Mouse (Mus musculus) liver, postnatal 0 days (tissue): Measurements from ENCODE around the gene Adarb1. TPM values are rescaled to one million over a fixed set of nuclear protein-coding genes. Genes with fewer than 3 reads are reported as not detected.

Experiments used
- ATAC-seq: fragments of 200-750 bp; cut with Nextera tagmentation; 2 replicates; pipeline ENCODE4 v1.8.0; 2017; ENCODE audit warnings: mild to moderate bottlenecking, moderate library complexity
- DNase-seq: peaks from one replicate; pipeline ENCODE4 v3.0.0-alpha.2; 2016
- H3K27ac ChIP-seq: fragments of 300-500 bp; sonication (generic); 2 replicates; pipeline ENCODE4 v1.5.1; 2014; ENCODE audit warnings: antibody characterized with exemption, moderate library complexity, mild to moderate bottlenecking, low read depth
- H3K27me3 ChIP-seq: fragments of 300-500 bp; sonication (generic); 2 replicates; pipeline ENCODE4 v1.6.1; 2014; ENCODE audit warnings: low read length, control low read depth, mixed read lengths; ENCODE audit not compliant: insufficient read depth
- H3K36me3 ChIP-seq: fragments of 300-500 bp; sonication (generic); replicated peaks from 2 replicates; pipeline ENCODE4 v1.6.1; 2014; ENCODE audit warnings: mild to moderate bottlenecking, control low read depth, low read length, moderate library complexity, mixed read lengths; ENCODE audit not compliant: insufficient read depth
- H3K4me1 ChIP-seq: fragments of 300-500 bp; sonication (generic); 2 replicates; pipeline ENCODE4 v1.6.1; 2014; ENCODE audit warnings: antibody characterized with exemption, mild to moderate bottlenecking, control low read depth; ENCODE audit not compliant: insufficient read depth
- H3K4me2 ChIP-seq: fragments of 300-500 bp; sonication (generic); 2 replicates; pipeline ENCODE4 v1.6.1; 2014; ENCODE audit warnings: low read depth, mild to moderate bottlenecking, low read length, moderate library complexity, mixed read lengths
- H3K4me3 ChIP-seq: fragments of 300-500 bp; sonication (generic); 2 replicates; pipeline ENCODE4 v1.5.1; 2014; ENCODE audit warnings: low read depth, low read length
- H3K9ac ChIP-seq: fragments of 300-500 bp; sonication (generic); replicated peaks from 2 replicates; pipeline ENCODE4 v1.6.1; 2014; ENCODE audit warnings: mild to moderate bottlenecking, moderate library complexity
- H3K9me3 ChIP-seq: fragments of 300-500 bp; sonication (generic); 2 replicates; pipeline ENCODE4 v1.6.1; 2016; ENCODE audit warnings: mild to moderate bottlenecking, control low read depth, low read length, mixed read lengths
- CTCF ChIP-seq: sonication (generic); IDR thresholded peaks from 2 replicates; pipeline ENCODE4 v1.5.1; 2016; ENCODE audit warnings: antibody characterized with exemption, low read depth
- EP300 ChIP-seq: IDR thresholded peaks from 2 replicates; pipeline ENCODE4 v1.6.1; 2016; ENCODE audit warnings: antibody characterized with exemption, low read depth, mild to moderate bottlenecking
- WGBS: fragments of 180-500 bp; shearing (Covaris S2); extraction: QIAGEN DNeasy Blood & Tissue Kit; methylation state at CpG from one replicate; pipeline ENCODE4 v1.1.7; 2014; ENCODE audit not compliant: insufficient replicate concordance; 5-methylcytosine and 5-hydroxymethylcytosine counted together
- polyA plus RNA-seq: library from polyadenylated mRNA; unstranded; fragments of >200 nt; fragmentation: Nextera tagmentation; extraction: Ambion mirVana; gene quantifications from 2 replicates; pipeline ENCODE4 v1.2.1, GENCODE M21; 2015

Gene Adarb1
- polyA plus RNA-seq, 1 experiment from 2014 or later, result 1.8 TPM

DNA sequence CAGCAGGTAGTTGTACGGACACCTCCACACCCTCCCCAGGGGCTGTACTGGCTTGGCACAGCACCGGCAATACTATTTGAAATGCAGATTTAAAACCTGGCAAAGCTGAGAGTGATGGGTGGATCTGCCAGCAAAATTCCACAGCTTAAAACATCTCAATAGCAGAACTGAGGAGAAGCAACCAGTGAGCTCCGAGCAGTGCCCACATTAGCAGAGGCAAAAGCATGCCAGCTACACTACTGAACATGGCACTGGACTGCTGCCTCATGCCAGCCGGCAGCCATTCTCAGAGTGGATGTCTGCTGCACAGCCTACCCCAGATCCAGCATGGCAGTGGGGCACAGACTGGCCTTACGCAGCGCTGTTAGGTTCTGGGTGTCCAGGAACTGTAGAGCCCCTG, 93.4 kb downstream of the Adarb1 start:
- Histone ChIP-seq H3K4me1 (no peaks in the 10 kb centered on the region), H3K27me3 (no peaks in the 10 kb centered on the region), H3K36me3 (no peaks in the 10 kb centered on the region), H3K4me3 (no peak overlapping the region), H3K9me3 (no peaks in the 10 kb centered on the region), H3K27ac (no peak overlapping the region), H3K9ac (no peak overlapping the region), H3K4me2 (no peak overlapping the region)
- ATAC-seq (no peak), DNase-seq (no peak)
- TF ChIP-seq CTCF (no peak), EP300 (no peak)
- WGBS, result 85% methylated on average over 6 of the region's 6 CpGs

DNA sequence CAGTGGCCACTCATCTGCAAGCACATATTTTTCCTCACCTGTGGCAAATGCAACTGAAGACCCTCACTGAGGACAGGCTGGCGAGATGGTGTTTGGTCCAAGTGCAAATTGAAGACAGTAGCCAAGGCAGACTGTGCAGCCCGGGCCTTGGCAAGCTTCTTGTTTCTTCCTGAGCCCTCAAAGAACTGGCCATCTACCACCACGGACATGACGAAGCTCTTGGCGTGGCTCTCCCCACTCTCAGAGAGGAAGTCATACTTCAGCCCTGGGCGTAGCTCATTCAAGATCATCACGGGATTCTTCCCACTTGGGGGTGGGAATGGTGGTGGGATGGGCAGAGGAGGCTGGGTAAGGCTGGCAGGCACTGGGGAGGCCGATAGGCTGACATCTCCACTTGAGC, 96.5 kb downstream of the Adarb1 start:
- DNase-seq, result no peak
- TF ChIP-seq EP300 (no peak), CTCF (no peak)
- Histone ChIP-seq H3K4me3 (no peak overlapping the region), H3K9ac (no peak overlapping the region), H3K4me1 (no peaks in the 10 kb centered on the region), H3K36me3 (no peaks in the 10 kb centered on the region), H3K27me3 (no peaks in the 10 kb centered on the region), H3K4me2 (no peak overlapping the region), H3K9me3 (no peaks in the 10 kb centered on the region), H3K27ac (no peak overlapping the region)
- 65% methylated on average over 8 of the region's 8 CpGs for WGBS
- ATAC-seq, result no peak

DNA sequence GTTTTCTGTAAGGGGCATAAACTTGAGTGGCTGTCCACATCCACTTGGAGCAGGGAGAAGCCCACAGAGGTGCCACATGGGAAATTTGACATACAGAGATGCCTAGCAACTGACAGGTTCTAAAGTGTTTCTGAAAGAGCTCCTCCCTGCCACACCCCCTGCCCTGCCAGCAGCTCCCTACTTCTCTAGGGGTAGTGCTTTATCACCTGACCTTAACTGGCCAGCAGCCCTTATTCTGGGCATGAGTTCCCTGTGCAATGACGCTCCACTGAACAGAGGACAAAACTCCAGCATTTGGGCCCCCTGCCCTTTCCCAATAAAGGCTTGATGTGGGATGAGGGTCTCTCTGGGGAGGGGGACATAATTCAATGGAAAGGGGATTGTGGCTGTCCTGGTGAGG, 97.1 kb downstream of the Adarb1 start:
- 77% methylated on average over 1 of the region's 1 CpGs for WGBS
- TF ChIP-seq EP300, result no peak
- no peak for TF ChIP-seq CTCF
- no peak for ATAC-seq
- Histone ChIP-seq H3K9me3 (no peaks in the 10 kb centered on the region), H3K27me3 (no peaks in the 10 kb centered on the region), H3K27ac (no peak overlapping the region), H3K36me3 (no peaks in the 10 kb centered on the region), H3K9ac (no peak overlapping the region), H3K4me1 (no peaks in the 10 kb centered on the region), H3K4me3 (no peak overlapping the region), H3K4me2 (no peak overlapping the region)
- DNase-seq, result no peak

DNA sequence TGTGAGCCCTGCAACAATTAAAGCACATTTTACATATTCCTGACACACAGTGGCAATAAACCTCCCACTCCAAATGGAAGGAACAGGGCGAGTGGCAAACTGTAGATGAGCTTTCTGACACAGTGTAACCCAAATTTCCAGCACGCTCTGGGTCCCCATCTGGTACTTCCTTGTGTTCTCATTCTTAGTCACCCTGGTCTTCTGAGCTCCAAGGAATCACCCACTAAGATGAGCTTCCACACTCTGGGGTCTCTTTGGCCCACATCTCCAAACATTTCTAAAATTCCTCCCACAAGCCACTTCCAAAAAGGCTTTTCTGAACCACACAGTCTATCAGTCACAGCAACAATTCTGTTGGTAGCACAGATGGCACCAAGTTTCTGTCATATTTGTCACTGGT, 102.4 kb downstream of the Adarb1 start:
- no peaks in the 10 kb centered on the region for H3K4me1 ChIP-seq
- H3K36me3 ChIP-seq, result no peaks in the 10 kb centered on the region
- H3K4me3 ChIP-seq, result no peak overlapping the region
- H3K9ac ChIP-seq, result no peak overlapping the region
- no peaks in the 10 kb centered on the region for H3K27me3 ChIP-seq
- no peaks in the 10 kb centered on the region for H3K9me3 ChIP-seq
- no peak for ATAC-seq
- TF ChIP-seq EP300, result no peak
- no peak for TF ChIP-seq CTCF
- H3K4me2 ChIP-seq, result no peak overlapping the region
- H3K27ac ChIP-seq, result no peak overlapping the region
- WGBS, result 81% methylated on average over 2 of the region's 2 CpGs
- DNase-seq, result no peak

DNA sequence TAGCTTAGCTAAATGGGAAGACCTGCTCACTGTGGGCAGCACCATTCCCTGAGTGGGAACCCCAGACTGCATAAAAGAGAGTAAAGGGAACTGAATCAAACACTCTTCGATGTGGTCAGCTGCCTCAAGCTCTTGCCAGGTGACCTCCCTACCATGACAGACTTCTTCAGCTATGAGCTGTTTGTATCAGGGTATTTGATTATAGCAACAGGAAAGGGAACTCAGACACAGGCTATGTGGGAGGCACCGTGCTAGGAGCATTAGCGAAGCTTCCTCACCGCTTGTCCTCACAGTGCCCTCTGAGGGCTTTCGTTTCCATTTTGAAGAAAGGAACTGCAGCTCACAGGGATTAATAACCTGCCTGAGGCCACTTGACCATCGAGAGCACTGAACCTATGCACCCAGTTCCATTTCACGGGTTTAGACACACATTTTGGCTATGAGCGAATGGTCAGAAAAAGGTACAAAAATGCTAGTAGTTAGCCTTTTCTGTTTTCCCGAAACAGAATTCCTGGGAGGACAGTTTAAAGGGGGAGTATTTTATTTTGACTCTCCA, 103.3 kb downstream of the Adarb1 start:
- Histone ChIP-seq H3K9ac (no peak overlapping the region), H3K9me3 (no peaks in the 10 kb centered on the region), H3K4me1 (no peaks in the 10 kb centered on the region), H3K27me3 (no peaks in the 10 kb centered on the region), H3K4me2 (no peak overlapping the region), H3K36me3 (no peaks in the 10 kb centered on the region), H3K27ac (no peak overlapping the region), H3K4me3 (no peak overlapping the region)
- ATAC-seq (no peak), DNase-seq (no peak)
- WGBS, result 58% methylated on average over 9 of the region's 9 CpGs
- no peak for TF ChIP-seq CTCF

DNA sequence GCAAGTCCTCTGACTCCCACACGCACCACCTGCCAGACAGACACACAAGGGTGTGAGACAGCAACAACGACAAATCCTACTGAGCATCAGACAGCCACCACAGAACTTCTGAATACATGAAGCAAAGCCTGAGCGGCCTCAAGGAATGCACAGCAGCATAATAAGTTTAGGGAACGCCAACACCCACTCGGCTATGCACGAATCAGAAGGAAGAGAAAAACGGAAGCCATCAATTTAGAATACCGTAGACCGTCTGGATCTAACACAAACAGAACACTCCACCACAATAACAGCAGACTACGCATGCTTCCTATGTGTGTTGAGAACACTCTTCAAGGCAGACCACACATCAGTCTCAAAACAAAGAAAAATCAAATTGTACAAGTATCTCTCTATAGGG, 109.1 kb downstream of the Adarb1 start:
- Histone ChIP-seq H3K9ac (no peak overlapping the region), H3K36me3 (no peaks in the 10 kb centered on the region), H3K4me3 (no peak overlapping the region), H3K27me3 (no peaks in the 10 kb centered on the region), H3K4me2 (no peak overlapping the region), H3K4me1 (no peaks in the 10 kb centered on the region), H3K27ac (no peak overlapping the region), H3K9me3 (no peaks in the 10 kb centered on the region)
- TF ChIP-seq EP300, result no peak
- TF ChIP-seq CTCF, result no peak
- 73% methylated on average over 10 of the region's 10 CpGs for WGBS
- DNase-seq, result no peak
- ATAC-seq, result no peak

DNA sequence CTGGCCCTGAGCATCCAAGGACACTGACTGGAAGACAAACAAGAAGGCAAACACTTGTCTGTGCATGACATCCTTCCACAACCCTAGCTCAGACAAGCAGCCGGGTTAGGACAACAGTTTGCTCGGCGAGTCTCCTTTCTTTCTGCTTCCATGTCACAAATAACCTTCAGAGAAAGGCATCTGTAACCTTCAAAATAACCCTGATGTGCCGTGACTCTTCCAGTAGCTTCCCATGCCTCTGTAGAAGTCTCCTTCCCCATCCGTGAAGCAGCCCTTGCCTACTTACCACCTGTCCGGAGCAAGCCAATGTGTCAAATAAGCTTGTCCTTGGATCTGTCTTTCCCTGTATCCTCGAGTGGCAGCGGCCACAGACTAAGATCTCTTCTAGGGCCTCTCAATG, 112.3 kb downstream of the Adarb1 start:
- Histone ChIP-seq H3K36me3 (no peaks in the 10 kb centered on the region), H3K9ac (no peak overlapping the region), H3K9me3 (no peaks in the 10 kb centered on the region), H3K27ac (no peak overlapping the region), H3K27me3 (no peaks in the 10 kb centered on the region), H3K4me3 (no peak overlapping the region), H3K4me2 (no peak overlapping the region), H3K4me1 (no peaks in the 10 kb centered on the region)
- DNase-seq (no peak), ATAC-seq (no peak)
- 66% methylated on average over 8 of the region's 8 CpGs for WGBS
- TF ChIP-seq CTCF (no peak), EP300 (no peak)
